Mouse (Mus musculus) small intestine, adult 2 months (tissue): ENCODE measurements at regions not wholly inside any gene's neighbourhood (a gene's known extent, or its start where the extent isn't known, plus 50 kb on each side); places are given as distances from the start of the nearest gene placed in this dataset.

ENCODE experiments used
- H3K27ac ChIP-seq: fragments of 200-500 bp; 2 replicates; pipeline ENCODE4 v1.5.1; 2012; ENCODE audit warnings: low read depth, low read length, control low read depth, inconsistent platforms; ENCODE audit not compliant: insufficient read depth
- H3K27me3 ChIP-seq: fragments of 200-500 bp; 2 replicates; pipeline ENCODE4 v1.6.1; 2012; ENCODE audit warnings: mild to moderate bottlenecking, moderate library complexity, low read length, inconsistent platforms; ENCODE audit not compliant: control insufficient read depth, insufficient read depth
- H3K36me3 ChIP-seq: fragments of 200-500 bp; 2 replicates; pipeline ENCODE4 v1.6.1; 2012; ENCODE audit warnings: mild to moderate bottlenecking, low read length, control low read depth, inconsistent platforms; ENCODE audit not compliant: control insufficient read depth, insufficient read depth
- H3K4me1 ChIP-seq: fragments of 200-500 bp; 2 replicates; pipeline ENCODE4 v1.6.1; 2012; ENCODE audit warnings: low read length, inconsistent platforms, mixed read lengths; ENCODE audit not compliant: control insufficient read depth, insufficient read depth, insufficient read length
- H3K4me3 ChIP-seq: fragments of 200-500 bp; 2 replicates; pipeline ENCODE4 v1.5.1; 2012; ENCODE audit warnings: low read depth, mild to moderate bottlenecking, control low read depth, inconsistent platforms, low read length, moderate library complexity
- CTCF ChIP-seq: fragments of 200-500 bp; IDR thresholded peaks from 2 replicates; pipeline ENCODE4 v1.5.1; 2012; ENCODE audit warnings: low read depth, mild to moderate bottlenecking, control low read depth, inconsistent platforms, low read length, moderate library complexity, mixed read lengths; ENCODE audit not compliant: insufficient replicate concordance, insufficient read length; ENCODE audit errors: extremely low read depth
- POLR2A ChIP-seq: fragments of 200-500 bp; IDR thresholded peaks from 2 replicates; pipeline ENCODE4 v1.6.1; 2012; ENCODE audit warnings: low read depth, mild to moderate bottlenecking, control low read depth, inconsistent platforms, low read length, moderate library complexity
- WGBS: fragments of 180-500 bp; shearing (Covaris S2); methylation state at CpG from one replicate; pipeline ENCODE4 v1.1.7; 2018; 5-methylcytosine and 5-hydroxymethylcytosine counted together

DNA sequence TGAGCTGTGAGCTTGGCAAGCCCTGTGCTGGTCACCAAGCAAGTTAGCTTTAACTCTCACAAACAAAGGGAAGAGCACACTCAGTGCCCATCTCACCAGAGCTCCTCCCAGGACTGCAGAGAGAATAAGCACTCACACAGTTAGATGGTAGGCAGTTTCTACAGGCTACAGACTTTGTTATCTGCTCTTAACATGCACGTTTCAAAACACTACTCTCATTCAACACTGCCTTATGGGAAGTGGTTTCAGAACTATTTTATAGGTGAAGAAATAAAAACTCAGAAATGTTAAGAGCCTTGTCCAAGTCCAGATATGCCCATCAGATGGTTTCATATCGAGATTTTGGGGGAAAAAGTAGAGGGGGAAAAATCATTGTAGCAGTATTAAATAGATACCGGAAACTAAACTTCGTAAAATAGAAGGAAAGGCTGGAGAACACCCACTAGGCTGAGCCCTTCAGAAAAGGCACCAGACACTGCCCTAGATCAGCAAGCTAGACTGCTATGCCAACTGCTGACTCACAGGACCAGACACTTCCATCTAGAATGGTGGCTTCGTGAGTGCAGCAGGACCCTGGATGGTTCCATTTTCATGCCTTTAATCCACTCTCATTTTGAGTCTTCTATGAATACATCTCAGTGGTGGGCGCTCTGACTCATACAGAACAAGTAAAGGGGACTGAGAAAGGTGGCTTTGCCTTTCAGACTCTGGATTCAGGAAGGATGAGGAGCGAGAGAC lies 51.3 kb upstream of the Serbp1 start:
- H3K27me3 ChIP-seq: no peaks in the 10 kb centered on the region
- H3K27ac ChIP-seq: no peak overlapping the region
- H3K4me3 ChIP-seq: no peak overlapping the region
- TF ChIP-seq CTCF: no peak
- TF ChIP-seq POLR2A: no peak
- no peaks in the 10 kb centered on the region for H3K36me3 ChIP-seq
- 78% methylated on average over 7 of the region's 7 CpGs for WGBS
- H3K4me1 ChIP-seq: 0 out of 2 replicates have a peak, but pooled peaks cover 2% of the 10 kb centered on the region

GRCm38 (mm10) chr6:67184662-67185061 lies 53.3 kb upstream of the Serbp1 start:
- WGBS: 68% methylated on average over 2 of the region's 2 CpGs
- Histone ChIP-seq H3K4me1 (0 out of 2 replicates have a peak, but pooled peaks cover 2% of the 10 kb centered on the region), H3K27ac (no peak overlapping the region), H3K4me3 (no peak overlapping the region), H3K36me3 (no peaks in the 10 kb centered on the region), H3K27me3 (no peaks in the 10 kb centered on the region)
- TF ChIP-seq POLR2A (no peak), CTCF (no peak)

DNA sequence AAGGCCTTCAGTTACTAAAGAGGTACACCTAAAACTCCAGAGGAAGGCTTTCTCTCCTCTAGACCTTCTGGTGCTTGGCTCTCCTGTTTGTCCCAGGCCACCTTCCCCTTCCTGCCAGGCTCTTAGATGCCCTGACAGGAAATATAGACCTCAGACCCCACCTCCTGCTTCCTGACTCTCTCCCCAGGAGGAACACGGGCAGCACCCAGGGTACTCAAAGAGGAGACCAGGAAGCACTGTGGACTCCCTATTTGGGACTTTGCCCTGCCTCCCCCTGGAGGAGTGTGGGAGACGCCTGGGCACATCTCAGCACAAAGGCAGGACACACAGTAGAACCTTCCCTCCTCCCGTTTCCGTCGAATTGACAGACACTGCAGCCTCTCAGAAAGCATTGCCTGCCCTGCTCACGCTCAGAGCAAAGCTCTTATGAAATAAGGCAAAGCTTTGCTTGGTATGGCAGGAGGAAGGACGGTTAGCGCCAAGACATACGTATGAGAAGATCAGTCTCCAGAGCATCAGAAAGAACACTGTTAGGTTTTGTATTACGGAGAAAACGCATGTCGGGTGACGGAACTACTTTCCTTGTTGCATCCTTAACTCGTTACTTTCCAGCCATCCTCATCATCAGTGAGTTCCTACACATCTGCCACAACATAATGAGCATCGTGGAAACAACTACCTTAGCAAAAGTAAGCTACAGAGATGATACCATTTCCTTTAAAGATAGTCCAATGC lies 54.3 kb upstream of the Serbp1 start:
- Histone ChIP-seq H3K36me3 (no peaks in the 10 kb centered on the region), H3K27ac (no peak overlapping the region), H3K4me1 (0 out of 2 replicates have a peak, but pooled peaks cover 2% of the 10 kb centered on the region), H3K4me3 (no peak overlapping the region), H3K27me3 (no peaks in the 10 kb centered on the region)
- 65% methylated on average over 15 of the region's 15 CpGs for WGBS
- TF ChIP-seq POLR2A (no peak), CTCF (no peak)

DNA sequence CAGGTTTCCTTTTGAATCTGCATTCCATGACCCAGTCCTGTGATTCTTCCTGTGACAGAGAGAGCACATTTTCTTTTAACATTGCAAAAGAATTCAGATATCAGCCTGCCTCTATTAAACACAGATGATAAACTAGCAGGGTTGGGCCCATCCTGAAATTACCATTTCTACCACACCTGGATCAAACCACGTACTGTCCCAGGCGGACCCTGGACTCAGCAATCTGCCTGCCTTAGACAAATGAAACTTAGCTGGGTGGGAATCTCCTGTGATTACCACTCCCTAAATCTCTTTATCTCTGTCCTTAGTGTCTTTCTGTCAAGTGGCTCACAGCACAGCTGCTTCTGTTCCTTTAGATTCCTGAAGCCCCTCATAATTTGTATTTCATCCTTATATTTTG lies 55.5 kb upstream of the Serbp1 start:
- Histone ChIP-seq H3K36me3 (no peaks in the 10 kb centered on the region), H3K4me1 (0 out of 2 replicates have a peak, but pooled peaks cover 2% of the 10 kb centered on the region), H3K4me3 (no peak overlapping the region), H3K27me3 (no peaks in the 10 kb centered on the region), H3K27ac (no peak overlapping the region)
- 32% methylated on average over 2 of the region's 2 CpGs for WGBS
- no peak for TF ChIP-seq POLR2A
- no peak for TF ChIP-seq CTCF

DNA sequence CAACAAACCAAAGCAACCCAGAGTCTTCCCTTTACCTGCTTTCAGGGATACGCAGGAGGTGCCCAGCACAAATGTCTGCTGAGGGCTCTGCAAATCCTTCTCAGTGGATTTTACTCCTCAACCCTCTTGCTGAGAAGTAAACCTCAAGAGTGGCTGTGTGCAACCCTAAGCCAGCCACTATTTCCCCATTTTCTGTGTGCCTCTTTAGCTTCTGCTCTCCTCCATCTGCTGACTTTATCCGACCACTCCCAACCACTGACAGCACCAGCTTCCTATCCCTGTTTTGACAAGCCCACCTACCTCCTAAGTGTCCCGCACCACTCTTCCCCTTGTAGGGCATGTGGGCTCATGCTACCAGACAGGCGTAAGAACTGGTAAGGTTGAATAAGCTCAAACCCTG lies 56.5 kb upstream of the Serbp1 start:
- TF ChIP-seq CTCF (no peak), POLR2A (no peak)
- Histone ChIP-seq H3K36me3 (no peaks in the 10 kb centered on the region), H3K27ac (no peak overlapping the region), H3K4me3 (no peak overlapping the region), H3K27me3 (no peaks in the 10 kb centered on the region), H3K4me1 (0 out of 2 replicates have a peak, but pooled peaks cover 2% of the 10 kb centered on the region)
- WGBS: 93% methylated on average over 4 of the region's 4 CpGs

GRCm38 (mm10) chr6:67179416-67179815 lies 58.6 kb upstream of the Serbp1 start:
- Histone ChIP-seq H3K4me3 (no peak overlapping the region), H3K27me3 (no peaks in the 10 kb centered on the region), H3K4me1 (0 out of 2 replicates have a peak, but pooled peaks cover 2% of the 10 kb centered on the region), H3K36me3 (no peaks in the 10 kb centered on the region), H3K27ac (no peak overlapping the region)
- no peak for TF ChIP-seq POLR2A
- no peak for TF ChIP-seq CTCF
- WGBS: 85% methylated on average over 7 of the region's 7 CpGs

DNA sequence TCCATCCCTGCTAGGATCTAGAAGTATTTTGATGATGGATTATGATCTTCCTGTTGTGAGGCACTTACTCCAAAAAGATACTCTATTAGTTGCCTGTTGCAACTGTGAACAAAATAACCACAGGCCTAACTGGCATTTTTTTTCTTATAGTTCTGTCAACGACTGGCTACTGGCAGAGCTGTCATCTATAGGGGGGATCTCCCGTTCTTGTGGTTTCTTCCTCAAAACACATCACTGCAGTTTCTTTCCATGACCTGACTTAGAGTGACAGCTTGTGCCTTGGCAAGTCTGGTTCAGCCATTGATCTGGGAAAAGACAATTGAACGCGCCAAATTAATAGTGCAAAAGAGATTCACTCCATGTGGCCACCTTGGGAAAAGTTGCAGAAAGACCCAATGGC lies 59.4 kb upstream of the Serbp1 start:
- Histone ChIP-seq H3K27ac (no peak overlapping the region), H3K4me1 (0 out of 2 replicates have a peak, but pooled peaks cover 2% of the 10 kb centered on the region), H3K27me3 (no peaks in the 10 kb centered on the region), H3K36me3 (no peaks in the 10 kb centered on the region), H3K4me3 (no peak overlapping the region)
- TF ChIP-seq POLR2A (no peak), CTCF (no peak)
- 80% methylated on average over 4 of the region's 4 CpGs for whole genome bisulfite sequencing
